9 mouse cellular contexts compared by ENCODE assay signal in the genomic region with DNA sequence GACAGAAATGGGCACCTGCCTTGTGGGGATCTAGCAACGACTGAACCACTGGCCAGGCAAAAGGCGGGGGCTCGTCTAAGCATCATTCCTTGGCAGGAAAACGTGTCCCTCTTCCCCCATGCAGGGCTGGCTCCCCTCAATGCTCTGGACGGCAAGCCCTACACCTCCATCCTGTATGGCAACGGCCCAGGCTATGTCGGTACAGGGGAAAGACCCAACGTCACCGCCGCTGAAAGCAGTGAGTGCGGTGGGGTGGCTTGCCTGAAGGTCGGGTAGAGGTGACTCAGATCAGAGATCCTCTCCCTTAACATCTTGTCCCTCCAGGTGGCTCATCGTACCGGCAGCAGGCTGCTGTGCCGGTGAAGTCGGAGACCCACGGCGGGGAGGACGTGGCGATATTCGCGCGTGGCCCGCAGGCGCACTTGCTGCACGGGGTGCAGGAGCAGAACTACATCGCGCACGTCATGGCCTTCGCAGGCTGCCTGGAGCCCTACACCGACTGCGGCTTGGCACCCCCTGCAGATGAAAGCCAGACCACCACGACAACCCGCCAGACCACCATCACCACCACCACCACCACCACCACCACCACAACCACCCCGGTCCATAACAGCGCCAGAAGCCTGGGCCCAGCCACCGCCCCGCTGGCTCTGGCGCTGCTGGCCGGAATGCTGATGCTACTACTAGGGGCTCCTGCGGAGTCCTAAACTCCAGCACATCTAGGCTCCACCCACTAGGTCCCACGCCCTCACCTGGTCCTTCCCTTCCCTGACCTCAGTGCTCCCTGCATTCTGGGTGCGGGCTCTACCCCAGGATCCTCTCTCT. TPM values are rescaled to one million over a fixed set of nuclear protein-coding genes. Genes with fewer than 3 reads are reported as not detected.
DNase-seq lines count a peak whose midpoint lies in the region; ATAC-seq and TF ChIP-seq lines count a peak whose summit lies in the region.
"Had no signal": no experiment of that assay in that cellular context is flagged by ENCODE, and none has a peak within 500 bp of the region (broad histone marks: within the 10 kb centered on the region; RNA-seq: fewer than 3 reads in every experiment).

No protein-coding gene starts in this region.

- H3K4me1 ChIP-seq in kidney, embryonic 15.5 days, result peaks cover 5% of the 10 kb centered on the region
- no peaks in the 10 kb centered on the region for H3K4me1 ChIP-seq in kidney, adult 2 months (ENCODE audit: control insufficient read depth, insufficient read depth, low read length)
- H3K4me1 ChIP-seq in embryonic facial prominence, embryonic 15.5 days, result no peaks in the 10 kb centered on the region
- H3K4me1 ChIP-seq in hindbrain, embryonic 15.5 days (replicated peaks), result peaks cover 7% of the 10 kb centered on the region; the same call in 1 of the 2 replicates
- H3K4me1 ChIP-seq in limb, embryonic 12.5 days (replicated peaks), result 0 out of 2 replicates have a peak, but pooled peaks cover 4% of the 10 kb centered on the region

- DNase-seq in kidney, adult 2 months, result no peak
- peak; percentile 24 for DNase-seq in thymus, postnatal 25 days
- DNase-seq in gastrocnemius, adult 18-20 months (ENCODE audit: low spot score), result no peak
- no peak for DNase-seq in urinary bladder, adult 18-20 months (ENCODE audit: low spot score in 2 of 2)

- no peaks in the 10 kb centered on the region for H3K36me3 ChIP-seq in kidney, embryonic 15.5 days
- H3K36me3 ChIP-seq in kidney, adult 2 months (ENCODE audit: control insufficient read depth, insufficient read depth, low read length), result no peaks in the 10 kb centered on the region
- H3K36me3 ChIP-seq in embryonic facial prominence, embryonic 15.5 days, result no peaks in the 10 kb centered on the region
- H3K36me3 ChIP-seq in hindbrain, embryonic 15.5 days, result no peaks in the 10 kb centered on the region
- no peaks in the 10 kb centered on the region for H3K36me3 ChIP-seq in limb, embryonic 12.5 days

- TF ChIP-seq CTCF in kidney, adult 2 months (conservative IDR thresholded peaks at IDR 0.05; ENCODE audit: insufficient read depth, insufficient read length, low read depth, low read length), result no peak

- peak overlapping the region; percentile 25 for H3K4me3 ChIP-seq in kidney, embryonic 15.5 days (replicated peaks)
- no peak overlapping the region for H3K4me3 ChIP-seq in kidney, adult 2 months (ENCODE audit: insufficient read depth, low read depth, low read length)
- H3K4me3 ChIP-seq in embryonic facial prominence, embryonic 15.5 days (replicated peaks), result 0 out of 2 replicates have a peak overlapping the region, but pooled peaks have one; percentile 11
- H3K4me3 ChIP-seq in hindbrain, embryonic 15.5 days, result peak overlapping the region; percentile 28
- peak overlapping the region; percentile 28 for H3K4me3 ChIP-seq in limb, embryonic 12.5 days (replicated peaks)

- H3K4me2 ChIP-seq in kidney, embryonic 15.5 days, result peak overlapping the region; percentile 47
- 0 out of 2 replicates have a peak overlapping the region, but pooled peaks have one; percentile 10 for H3K4me2 ChIP-seq in embryonic facial prominence, embryonic 15.5 days (replicated peaks)
- peak overlapping the region; percentile 48 for H3K4me2 ChIP-seq in hindbrain, embryonic 15.5 days
- peak overlapping the region; percentile 43 for H3K4me2 ChIP-seq in limb, embryonic 12.5 days

- H3K27me3 ChIP-seq in kidney, embryonic 15.5 days, result peaks cover 39% of the 10 kb centered on the region
- H3K27me3 ChIP-seq in kidney, adult 2 months (replicated peaks; ENCODE audit: control insufficient read depth, insufficient read depth, low read length), result no peaks in the 10 kb centered on the region
- H3K27me3 ChIP-seq in embryonic facial prominence, embryonic 15.5 days, result peaks cover 34% of the 10 kb centered on the region
- H3K27me3 ChIP-seq in hindbrain, embryonic 15.5 days, result peaks cover 22% of the 10 kb centered on the region
- H3K27me3 ChIP-seq in limb, embryonic 12.5 days, result peaks cover 57% of the 10 kb centered on the region

- no peak overlapping the region for H3K27ac ChIP-seq in kidney, embryonic 15.5 days
- H3K27ac ChIP-seq in kidney, adult 2 months (ENCODE audit: insufficient read depth, low read depth, low read length), result no peak overlapping the region
- no peak overlapping the region for H3K27ac ChIP-seq in embryonic facial prominence, embryonic 15.5 days (replicated peaks)
- no peak overlapping the region for H3K27ac ChIP-seq in hindbrain, embryonic 15.5 days (replicated peaks)
- H3K27ac ChIP-seq in limb, embryonic 12.5 days, result no peak overlapping the region

- TF ChIP-seq POLR2A in kidney, adult 2 months (IDR thresholded peaks at IDR 0.05; ENCODE audit: low read depth, low read length), result no peak

- no peaks in the 10 kb centered on the region for H3K9me3 ChIP-seq in kidney, embryonic 15.5 days (replicated peaks)
- H3K9me3 ChIP-seq in embryonic facial prominence, embryonic 15.5 days (replicated peaks), result no peaks in the 10 kb centered on the region
- no peaks in the 10 kb centered on the region for H3K9me3 ChIP-seq in hindbrain, embryonic 15.5 days
- H3K9me3 ChIP-seq in limb, embryonic 12.5 days, result no peaks in the 10 kb centered on the region

- ATAC-seq in kidney, embryonic 15.5 days (replicated peaks; ENCODE audit: low FRiP score), result no peak
- no peak for ATAC-seq in embryonic facial prominence, embryonic 15.5 days (ENCODE audit: insufficient number of reproducible peaks, low FRiP score, low TSS enrichment, low read depth)
- peak; percentile 74 for ATAC-seq in hindbrain, embryonic 15.5 days (ENCODE audit: low FRiP score, low read depth)
- peak; percentile 40; the same call in 1 of the 2 replicates for ATAC-seq in limb, embryonic 12.5 days (ENCODE audit: insufficient number of reproducible peaks, insufficient read depth, low FRiP score, low TSS enrichment, low read depth)

- no peak overlapping the region for H3K9ac ChIP-seq in kidney, embryonic 15.5 days
- H3K9ac ChIP-seq in embryonic facial prominence, embryonic 15.5 days, result no peak overlapping the region
- H3K9ac ChIP-seq in hindbrain, embryonic 15.5 days, result peak overlapping the region; percentile 29; the same call in 1 of the 2 replicates
- H3K9ac ChIP-seq in limb, embryonic 12.5 days (replicated peaks), result no peak overlapping the region

- 10% methylated on average over 43 of the region's 43 CpGs for WGBS in kidney, embryonic 15.5 days
- 12% methylated on average over 43 of the region's 43 CpGs for WGBS in kidney, adult 2 months
- WGBS in embryonic facial prominence, embryonic 15.5 days, result 8% methylated on average over 43 of the region's 43 CpGs
- WGBS in hindbrain, embryonic 15.5 days, result 6% methylated on average over 43 of the region's 43 CpGs
- WGBS in limb, embryonic 12.5 days, result 8% methylated on average over 42 of the region's 43 CpGs

RNA-seq across cellular contexts. Expression of a gene that starts 2.6 kb away (rescaled TPM):
- not detected in 2 replicates for polyA plus RNA-seq in kidney, embryonic 15.5 days (2015; fragmentation: Nextera tagmentation; extraction: Ambion mirVana)
- polyA plus RNA-seq in kidney, adult 2 months (2012; rRNA removed), result not detected in 2 replicates
- polyA plus RNA-seq in embryonic facial prominence, embryonic 15.5 days (2015; fragmentation: Nextera tagmentation; extraction: Ambion mirVana), result not detected in 2 replicates
- polyA plus RNA-seq in hindbrain, embryonic 15.5 days (2015; fragmentation: Nextera tagmentation; extraction: Ambion mirVana), result not detected in 2 replicates
- polyA plus RNA-seq in limb, embryonic 12.5 days (2016; fragmentation: Nextera tagmentation; extraction: Ambion mirVana), result not detected in 2 replicates
- not detected for total RNA-seq in gastrocnemius, adult 18-20 months (2021)
- total RNA-seq: heart, postnatal 36 days had no signal

RNA-seq across cellular contexts. Expression of a gene that starts 26.0 kb away (rescaled TPM):
- polyA plus RNA-seq in kidney, embryonic 15.5 days (2015; fragmentation: Nextera tagmentation; extraction: Ambion mirVana), result not detected in 2 replicates
- not detected in 2 replicates for polyA plus RNA-seq in kidney, adult 2 months (2012; rRNA removed)
- polyA plus RNA-seq in embryonic facial prominence, embryonic 15.5 days (2015; fragmentation: Nextera tagmentation; extraction: Ambion mirVana), result not detected in 2 replicates
- polyA plus RNA-seq in hindbrain, embryonic 15.5 days (2015; fragmentation: Nextera tagmentation; extraction: Ambion mirVana), result 0.09 TPM in 1 of 2 replicates, not detected in the other
- not detected in 2 replicates for polyA plus RNA-seq in limb, embryonic 12.5 days (2016; fragmentation: Nextera tagmentation; extraction: Ambion mirVana)
- not detected for total RNA-seq in gastrocnemius, adult 18-20 months (2021)
- total RNA-seq: heart, postnatal 36 days had no signal

RNA-seq across cellular contexts. Expression of a gene that starts 28.9 kb away (rescaled TPM):
- polyA plus RNA-seq in kidney, embryonic 15.5 days (2015; fragmentation: Nextera tagmentation; extraction: Ambion mirVana), result 1.3 and 3.8 TPM in 2 replicates
- polyA plus RNA-seq in kidney, adult 2 months (2012; rRNA removed), result 0.07 and 0.39 TPM in 2 replicates
- 1.5 and 1.6 TPM in 2 replicates for polyA plus RNA-seq in embryonic facial prominence, embryonic 15.5 days (2015; fragmentation: Nextera tagmentation; extraction: Ambion mirVana)
- 37.5 and 40.5 TPM in 2 replicates for polyA plus RNA-seq in hindbrain, embryonic 15.5 days (2015; fragmentation: Nextera tagmentation; extraction: Ambion mirVana)
- polyA plus RNA-seq in limb, embryonic 12.5 days (2016; fragmentation: Nextera tagmentation; extraction: Ambion mirVana), result 0.29 and 0.56 TPM in 2 replicates
- not detected for total RNA-seq in gastrocnemius, adult 18-20 months (2021)
- total RNA-seq: heart, postnatal 36 days had no signal

RNA-seq across cellular contexts. Expression of a gene that starts 37.7 kb away (rescaled TPM):
- not detected in 2 replicates for polyA plus RNA-seq in kidney, embryonic 15.5 days (2015; fragmentation: Nextera tagmentation; extraction: Ambion mirVana)
- polyA plus RNA-seq in kidney, adult 2 months (2012; rRNA removed), result not detected in 2 replicates
- not detected in 2 replicates for polyA plus RNA-seq in embryonic facial prominence, embryonic 15.5 days (2015; fragmentation: Nextera tagmentation; extraction: Ambion mirVana)
- polyA plus RNA-seq in hindbrain, embryonic 15.5 days (2015; fragmentation: Nextera tagmentation; extraction: Ambion mirVana), result not detected in 2 replicates
- not detected in 2 replicates for polyA plus RNA-seq in limb, embryonic 12.5 days (2016; fragmentation: Nextera tagmentation; extraction: Ambion mirVana)
- total RNA-seq in gastrocnemius, adult 18-20 months (2021), result not detected
- total RNA-seq: heart, postnatal 36 days had no signal

RNA-seq across cellular contexts. Expression of a gene that starts 55.7 kb away (rescaled TPM):
- polyA plus RNA-seq in kidney, embryonic 15.5 days (2015; fragmentation: Nextera tagmentation; extraction: Ambion mirVana), result 0.09 TPM in 1 of 2 replicates, not detected in the other
- polyA plus RNA-seq in kidney, adult 2 months (2012; rRNA removed), result not detected in 2 replicates
- 0.20 and 0.21 TPM in 2 replicates for polyA plus RNA-seq in embryonic facial prominence, embryonic 15.5 days (2015; fragmentation: Nextera tagmentation; extraction: Ambion mirVana)
- 3.0 and 3.3 TPM in 2 replicates for polyA plus RNA-seq in hindbrain, embryonic 15.5 days (2015; fragmentation: Nextera tagmentation; extraction: Ambion mirVana)
- not detected in 2 replicates for polyA plus RNA-seq in limb, embryonic 12.5 days (2016; fragmentation: Nextera tagmentation; extraction: Ambion mirVana)
- total RNA-seq in gastrocnemius, adult 18-20 months (2021), result not detected
- total RNA-seq: heart, postnatal 36 days had no signal

Comparison
In these comparisons a context has a peak if more than half of its experiments do, and no peak if none do; other contexts are left out.
1. ATAC-seq: peak in hindbrain, embryonic 15.5 days (single experiment) and limb, embryonic 12.5 days (single experiment); none in kidney, embryonic 15.5 days (single experiment) and embryonic facial prominence, embryonic 15.5 days (single experiment).
2. Peak in every context shown above with its lines, with median percentiles within 50 percentile points of each other: H3K4me2 ChIP-seq.